Mouse (Mus musculus): ENCODE results near the gene Gm49373.

DNA sequence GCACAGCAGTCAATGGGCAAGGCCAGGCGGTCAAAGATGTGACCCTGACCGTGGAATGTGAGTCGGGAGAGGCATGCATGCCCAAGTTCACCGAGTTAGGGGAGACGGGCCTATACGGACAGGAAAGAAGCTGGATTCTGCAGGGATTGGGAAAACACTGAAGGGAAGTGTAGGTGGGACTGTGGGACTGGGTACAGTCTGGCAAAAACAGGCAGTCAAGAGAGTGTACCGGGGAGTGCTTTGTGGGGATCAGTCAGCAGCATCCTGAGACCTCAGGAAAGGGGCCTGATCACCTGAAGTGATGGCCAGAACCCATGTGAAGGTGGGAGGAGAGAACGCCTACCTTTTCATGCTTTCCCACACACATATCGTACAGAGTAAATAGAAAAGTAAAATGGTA, 37.3 kb downstream of the Gm49373 start:
- TF ChIP-seq POLR2A (IDR thresholded peaks at IDR 0.05; ENCODE audit: insufficient read depth, low read depth, low read length) (no peak), EP300 (IDR thresholded peaks at IDR 0.05; ENCODE audit: insufficient read depth, low read depth, low read length) (no peak), CTCF (IDR thresholded peaks at IDR 0.05) (no peak)

Measured in heart, adult 2 months (tissue).